In genomic region chr11:54865330-54866085, GRCm38 (mm10) we compare ENCODE assay signal across 9 mouse cellular contexts. TPM values are rescaled to one million over a fixed set of nuclear protein-coding genes. Genes with fewer than 3 reads are reported as not detected.
DNase-seq lines count a peak whose midpoint lies in the region; ATAC-seq and TF ChIP-seq lines count a peak whose summit lies in the region.
"Had no signal": no experiment of that assay in that cellular context is flagged by ENCODE, and none has a peak within 500 bp of the region (broad histone marks: within the 10 kb centered on the region; RNA-seq: fewer than 3 reads in every experiment).

No protein-coding gene starts in this region.

- intact Hi-C loops in heart, postnatal 10 days (cut with DNase I) = no loop called here
- intact Hi-C loops in left cerebral cortex, postnatal 36 days (cut with DNase I) = loop anchor here (10.0 kb wide), 1 partner anchor 561 kb away; the partner anchor contains the start of gene Acsl6

- H3K27ac ChIP-seq in heart, embryonic 14.5 days (replicated peaks in 1 of 2; ENCODE audit: control insufficient read depth in 1 of 2, insufficient read depth in 1 of 2, low read depth in 2 of 2, low read length in 2 of 2) = peak overlapping the region; percentile 77 to 89; a peak in 3 of 4 replicates
- H3K27ac ChIP-seq in MEL (ENCODE audit: control insufficient read depth, low read depth, low read length) = peak overlapping the region; percentile 70
- peak overlapping the region; percentile 93; the same call in 1 of the 2 replicates for H3K27ac ChIP-seq in hindbrain, embryonic 11.5 days (ENCODE audit: low read depth, low read length)
- peak overlapping the region; percentile 91 for H3K27ac ChIP-seq in midbrain, embryonic 13.5 days

- no peak for ATAC-seq in heart, embryonic 14.5 days (ENCODE audit: insufficient number of reproducible peaks, insufficient read depth, low FRiP score, low read depth)
- 0 out of 2 replicates have a peak, but pooled peaks have one; percentile 2 for ATAC-seq in hindbrain, embryonic 11.5 days (ENCODE audit: low FRiP score)
- peak; percentile 2; the same call in 1 of the 2 replicates for ATAC-seq in midbrain, embryonic 13.5 days

- WGBS in heart, embryonic 14.5 days = 73% methylated on average over 6 of the region's 6 CpGs
- WGBS in hindbrain, embryonic 11.5 days = 75% methylated on average over 6 of the region's 6 CpGs
- 72% methylated on average over 6 of the region's 6 CpGs for WGBS in midbrain, embryonic 13.5 days

- H3K79me2 ChIP-seq in MEL (ENCODE audit: control insufficient read depth, insufficient read depth, low read length, poor library complexity) = peaks cover 21% of the 10 kb centered on the region

- H3K4me1 ChIP-seq in heart, embryonic 14.5 days (ENCODE audit: control insufficient read depth in 2 of 2, insufficient read depth in 2 of 2, low read length in 2 of 2) = peaks cover 0 to 13% of the 10 kb centered on the region in 2 experiments; a peak in 2 of 4 replicates
- peaks cover 7 to 27% of the 10 kb centered on the region in 2 experiments for H3K4me1 ChIP-seq in MEL (ENCODE audit: control insufficient read depth in 1 of 2, insufficient read depth in 2 of 2, low read length in 2 of 2)
- 0 out of 2 replicates have a peak, but pooled peaks cover 2% of the 10 kb centered on the region for H3K4me1 ChIP-seq in hindbrain, embryonic 11.5 days (replicated peaks; ENCODE audit: control insufficient read depth, insufficient read depth, low read length)
- peaks cover 41% of the 10 kb centered on the region for H3K4me1 ChIP-seq in midbrain, embryonic 13.5 days (replicated peaks)

- no peak for TF ChIP-seq EP300 in MEL (IDR thresholded peaks at IDR 0.05; ENCODE audit: low read depth in 1 of 2, low read length in 2 of 2)

- no peaks in the 10 kb centered on the region for H3K9me3 ChIP-seq in heart, embryonic 14.5 days (ENCODE audit: control insufficient read depth, low read length)
- no peaks in the 10 kb centered on the region for H3K9me3 ChIP-seq in MEL (replicated peaks; ENCODE audit: insufficient read depth, low read length)
- H3K9me3 ChIP-seq in hindbrain, embryonic 11.5 days (ENCODE audit: control insufficient read depth, low read length) = no peaks in the 10 kb centered on the region
- H3K9me3 ChIP-seq in midbrain, embryonic 13.5 days = no peaks in the 10 kb centered on the region

- peak overlapping the region; percentile 85 to 88 for H3K4me3 ChIP-seq in heart, embryonic 14.5 days (ENCODE audit: control insufficient read depth in 1 of 2, insufficient read depth in 1 of 2, low read depth in 1 of 2, low read length in 2 of 2)
- H3K4me3 ChIP-seq in MEL (ENCODE audit: control insufficient read depth in 1 of 2, insufficient read depth in 1 of 2, low read depth in 2 of 2, low read length in 2 of 2) = peak overlapping the region; percentile 65 to 81
- H3K4me3 ChIP-seq in hindbrain, embryonic 11.5 days (ENCODE audit: low read depth, low read length) = peak overlapping the region; percentile 95
- peak overlapping the region; percentile 89 for H3K4me3 ChIP-seq in midbrain, embryonic 13.5 days (replicated peaks)

- no peak for TF ChIP-seq RAD21 in MEL (IDR thresholded peaks at IDR 0.05; ENCODE audit: low read depth, low read length)

- H3K27me3 ChIP-seq in heart, embryonic 14.5 days (ENCODE audit: control insufficient read depth, insufficient read depth, low read length) = no peaks in the 10 kb centered on the region
- H3K27me3 ChIP-seq in MEL (ENCODE audit: control insufficient read depth in 1 of 2, insufficient read depth in 2 of 2, low read length in 2 of 2) = no peaks in the 10 kb centered on the region
- H3K27me3 ChIP-seq in hindbrain, embryonic 11.5 days (ENCODE audit: control insufficient read depth, insufficient read depth, low read length) = no peaks in the 10 kb centered on the region
- no peaks in the 10 kb centered on the region for H3K27me3 ChIP-seq in midbrain, embryonic 13.5 days

- peak overlapping the region; percentile 63 for H3K4me2 ChIP-seq in heart, embryonic 14.5 days (ENCODE audit: low read length)
- peak overlapping the region; percentile 54 for H3K4me2 ChIP-seq in hindbrain, embryonic 11.5 days (replicated peaks; ENCODE audit: low read depth, low read length)
- peak overlapping the region; percentile 75 for H3K4me2 ChIP-seq in midbrain, embryonic 13.5 days (replicated peaks)

- H3K9ac ChIP-seq in heart, embryonic 14.5 days (ENCODE audit: low read length) = peak overlapping the region; percentile 95
- peak overlapping the region; percentile 69 for H3K9ac ChIP-seq in MEL (ENCODE audit: control insufficient read depth, low read depth, low read length, poor library complexity, severe bottlenecking)
- H3K9ac ChIP-seq in hindbrain, embryonic 11.5 days (ENCODE audit: low read depth, low read length) = no peak overlapping the region; the same call in 1 of the 2 replicates
- peak overlapping the region; percentile 99 for H3K9ac ChIP-seq in midbrain, embryonic 13.5 days (replicated peaks)

- no peak for DNase-seq in heart, postnatal 10 days
- peak; percentile 78 for DNase-seq in MEL (ENCODE audit: low read depth, low spot score)
- DNase-seq in hindbrain, embryonic 11.5 days (ENCODE audit: low spot score) = no peak
- no peak for DNase-seq in retina, postnatal 1 day
- no peak for DNase-seq in kidney, adult 11 months
- no peak for DNase-seq in left cerebral cortex, postnatal 36 days (ENCODE audit: low spot score in 2 of 2)

- TF ChIP-seq CTCF in MEL (IDR thresholded peaks at IDR 0.05 in 2 of 3, conservative IDR thresholded peaks at IDR 0.05 in 1 of 3; ENCODE audit: control insufficient read depth in 1 of 3, insufficient read depth in 1 of 3, low read depth in 2 of 3, low read length in 3 of 3, poor library complexity in 1 of 3, severe bottlenecking in 1 of 3) = no peak

- no peak for TF ChIP-seq POLR2A in MEL (IDR thresholded peaks at IDR 0.05; ENCODE audit: control insufficient read depth in 1 of 2, insufficient read depth in 1 of 2, low read depth in 1 of 2, low read length in 2 of 2, poor library complexity in 1 of 2)

- H3K36me3 ChIP-seq in heart, embryonic 14.5 days (ENCODE audit: control insufficient read depth, insufficient read depth, low read length) = peaks cover 17% of the 10 kb centered on the region
- peaks cover 2 to 28% of the 10 kb centered on the region in 2 experiments; a peak in 3 of 4 replicates for H3K36me3 ChIP-seq in MEL (ENCODE audit: control insufficient read depth in 1 of 2, insufficient read depth in 2 of 2, low read length in 2 of 2)
- H3K36me3 ChIP-seq in hindbrain, embryonic 11.5 days (ENCODE audit: control insufficient read depth, insufficient read depth, low read length) = peaks cover 3% of the 10 kb centered on the region; the same call in 1 of the 2 replicates
- peaks cover 13% of the 10 kb centered on the region for H3K36me3 ChIP-seq in midbrain, embryonic 13.5 days

TF ChIP-seq in MEL, 35 proteins besides CTCF, POLR2A, EP300 and RAD21 (continues in another document):
- TF ChIP-seq CHD2 (IDR thresholded peaks at IDR 0.05; ENCODE audit: low read length) (no peak), USF1 (IDR thresholded peaks at IDR 0.05; ENCODE audit: low read depth, low read length) (no peak), CHD1 (IDR thresholded peaks at IDR 0.05; ENCODE audit: low read depth, low read length) (no peak), MAFK (IDR thresholded peaks at IDR 0.05; ENCODE audit: borderline replicate concordance, low read depth, low read length) (no peak), POLR2AphosphoS5 (IDR thresholded peaks at IDR 0.05; ENCODE audit: borderline replicate concordance, low read depth, low read length) (no peak), NRF1 (IDR thresholded peaks at IDR 0.05; ENCODE audit: insufficient read depth, low read depth, low read length, poor library complexity, severe bottlenecking) (no peak), MXI1 (IDR thresholded peaks at IDR 0.05; ENCODE audit: low read depth, low read length) (no peak), E2F4 (IDR thresholded peaks at IDR 0.05; ENCODE audit: borderline replicate concordance, low read depth, low read length) (no peak), ELF1 (IDR thresholded peaks at IDR 0.05; ENCODE audit: low read depth, low read length) (no peak), ETS1 (IDR thresholded peaks at IDR 0.05; ENCODE audit: low read depth, low read length) (peak; percentile 12; the same call in 1 of the 2 replicates), GATA1 (IDR thresholded peaks at IDR 0.05; ENCODE audit: low read depth, low read length) (no peak), ZMIZ1 (IDR thresholded peaks at IDR 0.05; ENCODE audit: low read depth, low read length) (no peak), MYC (IDR thresholded peaks at IDR 0.05; ENCODE audit: low read depth, low read length) (peak; percentile 64; the same call in 1 of the 2 replicates)

RNA-seq across cellular contexts. Expression of gene Hint1, which starts 0.7 kb away (rescaled TPM):
- polyA plus RNA-seq in heart, embryonic 14.5 days (2014; fragmentation: Nextera tagmentation; extraction: Ambion mirVana) = 705 and 753 TPM in 2 replicates
- total RNA-seq in heart, postnatal 10 days (2021) = 100 to 1,000 TPM; 304 to 309 TPM
- 567 and 640 TPM in 2 replicates for total RNA-seq in MEL (2012; rRNA removed)
- polyA plus RNA-seq in MEL (2012; ENCODE audit: insufficient read depth in 1 of 2, insufficient read length in 2 of 2, low read depth in 1 of 2, low replicate concordance in 2 of 2, missing spikeins in 1 of 2) = 1,000 to 10,000 TPM in 1 of 2 experiments, 100 to 1,000 TPM in 1; 529 to 2,790 TPM
- 654 and 669 TPM in 2 replicates for polyA plus RNA-seq in hindbrain, embryonic 11.5 days (2014; fragmentation: Nextera tagmentation; extraction: Ambion mirVana)
- polyA plus RNA-seq in midbrain, embryonic 13.5 days (2015; fragmentation: Nextera tagmentation; extraction: Ambion mirVana) = 703 and 771 TPM in 2 replicates
- 100 to 1,000 TPM; 231 to 246 TPM for total RNA-seq in left cerebral cortex, postnatal 36 days (2021)

RNA-seq across cellular contexts. Expression of gene Lyrm7, which starts 4.8 kb away (rescaled TPM):
- polyA plus RNA-seq in heart, embryonic 14.5 days (2014; fragmentation: Nextera tagmentation; extraction: Ambion mirVana) = 17.5 and 21.7 TPM in 2 replicates
- total RNA-seq in heart, postnatal 10 days (2021) = 10 to 100 TPM; 24.4 to 27.0 TPM
- 12.3 and 12.7 TPM in 2 replicates for total RNA-seq in MEL (2012; rRNA removed)
- 100 to 1,000 TPM in 1 of 2 experiments, 10 to 100 TPM in 1; 20.9 to 188 TPM for polyA plus RNA-seq in MEL (2012; ENCODE audit: insufficient read depth in 1 of 2, insufficient read length in 2 of 2, low read depth in 1 of 2, low replicate concordance in 2 of 2, missing spikeins in 1 of 2)
- 9.7 and 11.2 TPM in 2 replicates for polyA plus RNA-seq in hindbrain, embryonic 11.5 days (2014; fragmentation: Nextera tagmentation; extraction: Ambion mirVana)
- 7.1 and 11.2 TPM in 2 replicates for polyA plus RNA-seq in midbrain, embryonic 13.5 days (2015; fragmentation: Nextera tagmentation; extraction: Ambion mirVana)
- total RNA-seq in left cerebral cortex, postnatal 36 days (2021) = 10 to 100 TPM; 29.0 to 32.0 TPM

RNA-seq across cellular contexts. Expression of gene Gpx3, which starts 36.7 kb away (rescaled TPM):
- polyA plus RNA-seq in heart, embryonic 14.5 days (2014; fragmentation: Nextera tagmentation; extraction: Ambion mirVana) = 1,228 and 1,448 TPM in 2 replicates
- total RNA-seq in heart, postnatal 10 days (2021) = 100 to 1,000 TPM; 102 to 159 TPM
- 0.12 TPM in 1 of 2 replicates, not detected in the other for total RNA-seq in MEL (2012; rRNA removed)
- polyA plus RNA-seq in MEL (2012; ENCODE audit: insufficient read depth in 1 of 2, insufficient read length in 2 of 2, low read depth in 1 of 2, low replicate concordance in 2 of 2, missing spikeins in 1 of 2) = under 1 TPM in 1 of 2 experiments, not detected in 1; 0.15 TPM
- polyA plus RNA-seq in hindbrain, embryonic 11.5 days (2014; fragmentation: Nextera tagmentation; extraction: Ambion mirVana) = 91.4 and 114 TPM in 2 replicates
- polyA plus RNA-seq in midbrain, embryonic 13.5 days (2015; fragmentation: Nextera tagmentation; extraction: Ambion mirVana) = 19.6 and 21.4 TPM in 2 replicates
- 1 to 10 TPM; 7.9 to 8.9 TPM for total RNA-seq in left cerebral cortex, postnatal 36 days (2021)
- total RNA-seq: hematopoietic stem cell, adult 5-6 weeks had no signal

Comparison
In these comparisons a context has a peak if more than half of its experiments do, and no peak if none do; other contexts are left out.
1. RNA of gene Gpx3, which starts 36.7 kb away (polyA plus RNA-seq): 1,228 to 1,448 TPM in heart, embryonic 14.5 days, 91.4 to 114 TPM in hindbrain, embryonic 11.5 days and 19.6 to 21.4 TPM in midbrain, embryonic 13.5 days; 0.15 TPM in MEL; every median in the first group is over 10 times any median in the second.
2. Peak in every context shown above with its lines, with median percentiles within 50 percentile points of each other: H3K27ac ChIP-seq, H3K4me2 ChIP-seq and H3K4me3 ChIP-seq.